Mouse (Mus musculus) spleen, postnatal 0 days (tissue): ENCODE data around the gene Pvrig. TPM values are rescaled to one million over a fixed set of nuclear protein-coding genes. Genes with fewer than 3 reads are reported as not detected.

ENCODE experiments used
- polyA plus RNA-seq: library from polyadenylated mRNA; unstranded; fragments of >200 nt; fragmentation: Nextera tagmentation; extraction: Ambion mirVana; gene quantifications from 2 replicates; pipeline ENCODE4 v1.2.1, GENCODE M21; 2015

Pvrig gene
- polyA plus RNA-seq = 0.52 and 1.0 TPM in 2 replicates

DNA sequence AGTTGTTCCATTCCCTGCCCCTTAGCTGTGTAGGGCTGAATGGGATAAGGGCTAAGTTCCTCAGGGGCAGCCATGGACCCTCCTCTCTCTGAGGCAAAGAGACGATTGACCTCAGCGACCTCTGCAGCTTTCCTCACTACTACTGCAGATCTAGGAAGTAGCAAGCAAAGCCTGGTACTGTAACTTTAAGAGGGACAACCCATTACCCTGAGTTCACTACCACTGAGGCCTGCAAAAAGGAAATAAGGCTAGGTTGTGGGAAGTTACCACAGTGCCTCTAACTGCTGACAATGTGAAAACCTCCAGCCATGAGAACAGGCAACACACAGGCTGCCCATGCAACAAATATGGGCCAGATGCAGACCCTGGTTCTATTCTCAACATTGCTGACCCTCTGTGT lies at the start of gene Pvrig:
Gene Pvrig (plus strand): TSS at position 301 of the 400 bp plus-strand sequence.

Other genes starting within 250 kb of the Pvrig start
- gene Zscan21, start 225.1 kb upstream of the Pvrig start, polyA plus RNA-seq = 14.2 and 17.9 TPM in 2 replicates
- gene Zfp113, start 186.2 kb upstream of the Pvrig start, polyA plus RNA-seq = 6.2 and 7.3 TPM in 2 replicates
- gene Cops6, start 180.9 kb upstream of the Pvrig start, polyA plus RNA-seq = 124 and 131 TPM in 2 replicates
- gene Ap4m1, start 170.0 kb upstream of the Pvrig start, polyA plus RNA-seq = 9.1 and 9.7 TPM in 2 replicates
- 197 and 222 TPM in 2 replicates for gene Mcm7, start 169.5 kb upstream of the Pvrig start, polyA plus RNA-seq
- 35.1 and 35.4 TPM in 2 replicates for gene Taf6, start 154.5 kb upstream of the Pvrig start, polyA plus RNA-seq
- gene Cnpy4, start 154.5 kb upstream of the Pvrig start, polyA plus RNA-seq = 20.0 and 20.2 TPM in 2 replicates
- 6.0 and 7.3 TPM in 2 replicates for gene Mblac1, start 147.6 kb upstream of the Pvrig start, polyA plus RNA-seq
- gene Nxpe5, start 116.1 kb upstream of the Pvrig start, polyA plus RNA-seq = 1.1 and 1.6 TPM in 2 replicates
- 59.8 and 75.8 TPM in 2 replicates for gene Lamtor4, start 86.5 kb upstream of the Pvrig start, polyA plus RNA-seq
- gene BC037034, start 77.9 kb upstream of the Pvrig start, polyA plus RNA-seq = 8.0 and 8.6 TPM in 2 replicates
- gene Gal3st4, start 69.1 kb upstream of the Pvrig start, polyA plus RNA-seq = 0.49 and 0.56 TPM in 2 replicates
- not detected in 2 replicates for gene Gm43720, start 62.0 kb upstream of the Pvrig start, polyA plus RNA-seq
- gene Gpc2, start 62.0 kb upstream of the Pvrig start, polyA plus RNA-seq = 1.5 TPM in 2 replicates
- 1.8 and 2.4 TPM in 2 replicates for gene Stag3, start 61.7 kb upstream of the Pvrig start, polyA plus RNA-seq
- 10.5 and 12.1 TPM in 2 replicates for gene Zfp157, start 99.5 kb downstream of the Pvrig start, polyA plus RNA-seq
- not detected in 2 replicates for gene 1700123K08Rik, start 222.8 kb downstream of the Pvrig start, polyA plus RNA-seq